Mouse (Mus musculus): ENCODE data around the gene Serpinf1. TPM values are rescaled to one million over a fixed set of nuclear protein-coding genes. Genes with fewer than 3 reads are reported as not detected.

Gene Serpinf1
- polyA plus RNA-seq, 1 experiment from 2014 or later, result 2.5 TPM

- ATAC-seq (no peak), DNase-seq (ENCODE audit: low read depth, low spot score) (no peak)
- POLR2A ChIA-PET, result interaction anchor here (1.0 kb wide), 2 partner anchors 10 to 68 kb away, joined by 3 read pairs; partner anchors contain the start of gene Serpinf2
- CTCF ChIA-PET, result interaction anchor here (1.2 kb wide), 1 partner anchor 18 kb away, joined by 3 read pairs; no protein-coding TSS in a partner anchor
- no peak for TF ChIP-seq CTCF (IDR thresholded peaks at IDR 0.05)
- no peaks in the 10 kb centered on the region for H3K27me3 ChIP-seq
- in situ Hi-C loops (cut with MboI; ENCODE audit: low pct_unique_long_range_greater_than_20kb), result no loop called here
Measured at GRCm38 (mm10) chr11:75429019-75429705, 6.7 kb upstream of the Serpinf1 start.

- in situ Hi-C loops (cut with MboI; ENCODE audit: low pct_unique_long_range_greater_than_20kb), result no loop called here
Measured at GRCm38 (mm10) chr11:75424459-75424858, 2.0 kb upstream of the Serpinf1 start.

GRCm38 (mm10) chr11:75424033-75424432 is 1.5 kb upstream of the Serpinf1 start:
- no peak for TF ChIP-seq CTCF (IDR thresholded peaks at IDR 0.05)
- H3K27me3 ChIP-seq, result no peaks in the 10 kb centered on the region
- in situ Hi-C loops (cut with MboI; ENCODE audit: low pct_unique_long_range_greater_than_20kb), result no loop called here
- no peak for DNase-seq (ENCODE audit: low read depth, low spot score)
- no peak for ATAC-seq
- POLR2A ChIA-PET, result interaction anchor here (1.4 kb wide), 1 partner anchor 12 kb away, joined by 4 read pairs; no protein-coding TSS in a partner anchor
- CTCF ChIA-PET, result no interaction called here

More at GRCm38 (mm10) chr11:75424459-75424858, 2.0 kb upstream of the Serpinf1 start:
- ATAC-seq (no peak), DNase-seq (ENCODE audit: low read depth, low spot score) (no peak)
- TF ChIP-seq CTCF (IDR thresholded peaks at IDR 0.05), result no peak
- ChIA-PET CTCF (no interaction called here), POLR2A (interaction anchor here (1.4 kb wide), 1 partner anchor 11 kb away, joined by 4 read pairs; no protein-coding TSS in a partner anchor)
- H3K27me3 ChIP-seq, result no peaks in the 10 kb centered on the region

GRCm38 (mm10) chr11:75423091-75423490 is 590 bp upstream of the Serpinf1 start:
- TF ChIP-seq CTCF (IDR thresholded peaks at IDR 0.05), result no peak
- DNase-seq (ENCODE audit: low read depth, low spot score) (no peak), ATAC-seq (no peak)
- no peaks in the 10 kb centered on the region for H3K27me3 ChIP-seq
- in situ Hi-C loops (cut with MboI; ENCODE audit: low pct_unique_long_range_greater_than_20kb), result no loop called here
- POLR2A ChIA-PET, result no interaction called here
- CTCF ChIA-PET, result interaction anchor here (1.6 kb wide), 1 partner anchor 11 kb away, joined by 4 read pairs; no protein-coding TSS in a partner anchor

- POLR2A ChIA-PET, result no interaction called here
- no peak for ATAC-seq
Measured at GRCm38 (mm10) chr11:75421375-75422012, 1.0 kb downstream of the Serpinf1 start.

GRCm38 (mm10) chr11:75420810-75421374 is 1.6 kb downstream of the Serpinf1 start:
- ChIA-PET POLR2A (no interaction called here), CTCF (interaction anchor here (1.1 to 1.6 kb wide), 2 partner anchors 11 to 12 kb away, joined by 3 to 4 read pairs; no protein-coding TSS in a partner anchor)
- DNase-seq (ENCODE audit: low read depth, low spot score) (no peak), ATAC-seq (no peak)
- H3K27me3 ChIP-seq, result no peaks in the 10 kb centered on the region
- no peak for TF ChIP-seq CTCF (IDR thresholded peaks at IDR 0.05)
- in situ Hi-C loops (cut with MboI; ENCODE audit: low pct_unique_long_range_greater_than_20kb), result no loop called here

More at GRCm38 (mm10) chr11:75421375-75422012, 1.0 kb downstream of the Serpinf1 start:
- TF ChIP-seq CTCF (IDR thresholded peaks at IDR 0.05), result no peak
- no peak for DNase-seq (ENCODE audit: low read depth, low spot score)
- H3K27me3 ChIP-seq, result no peaks in the 10 kb centered on the region
- CTCF ChIA-PET, result interaction anchor here (0.9 to 1.6 kb wide), 3 partner anchors 9 to 15 kb away, joined by 3 to 4 read pairs (median 4); no protein-coding TSS in a partner anchor
- in situ Hi-C loops (cut with MboI; ENCODE audit: low pct_unique_long_range_greater_than_20kb), result no loop called here

- ChIA-PET CTCF (interaction anchor here (1.1 kb wide), 1 partner anchor 10 kb away, joined by 3 read pairs; no protein-coding TSS in a partner anchor), POLR2A (interaction anchor here (0.7 kb wide), 1 partner anchor 43 kb away, joined by 3 read pairs; no protein-coding TSS in a partner anchor)
- in situ Hi-C loops (cut with MboI; ENCODE audit: low pct_unique_long_range_greater_than_20kb), result no loop called here
- TF ChIP-seq CTCF (IDR thresholded peaks at IDR 0.05), result no peak
- ATAC-seq, result no peak
- no peaks in the 10 kb centered on the region for H3K27me3 ChIP-seq
- DNase-seq (ENCODE audit: low read depth, low spot score), result no peak
Measured at GRCm38 (mm10) chr11:75420037-75420436, 2.5 kb downstream of the Serpinf1 start.

GRCm38 (mm10) chr11:75415994-75416393 is 6.5 kb downstream of the Serpinf1 start:
- H3K27me3 ChIP-seq, result no peaks in the 10 kb centered on the region
- DNase-seq (ENCODE audit: low read depth, low spot score), result no peak
- in situ Hi-C loops (cut with MboI; ENCODE audit: low pct_unique_long_range_greater_than_20kb), result no loop called here
- ChIA-PET CTCF (interaction anchor here (0.8 kb wide), 3 partner anchors 9 to 19 kb away, joined by 3 read pairs; no protein-coding TSS in a partner anchor), POLR2A (no interaction called here)
- ATAC-seq, result no peak
- no peak for TF ChIP-seq CTCF (IDR thresholded peaks at IDR 0.05)

GRCm38 (mm10) chr11:75415096-75415495 is 7.4 kb downstream of the Serpinf1 start:
- H3K27me3 ChIP-seq, result no peaks in the 10 kb centered on the region
- no peak for TF ChIP-seq CTCF (IDR thresholded peaks at IDR 0.05)
- in situ Hi-C loops (cut with MboI; ENCODE audit: low pct_unique_long_range_greater_than_20kb), result no loop called here
- ATAC-seq, result no peak
- CTCF ChIA-PET, result interaction anchor here (0.8 kb wide), 1 partner anchor 20 kb away, joined by 3 read pairs; no protein-coding TSS in a partner anchor
- POLR2A ChIA-PET, result no interaction called here
- no peak for DNase-seq (ENCODE audit: low read depth, low spot score)

- in situ Hi-C loops (cut with MboI; ENCODE audit: low pct_unique_long_range_greater_than_20kb), result no loop called here
- ChIA-PET CTCF (interaction anchor here (0.9 to 1.1 kb wide), 3 partner anchors 9 to 19 kb away, joined by 3 to 4 read pairs (median 3); no protein-coding TSS in a partner anchor), POLR2A (interaction anchor here (0.6 kb wide), 1 partner anchor 227 kb away, joined by 3 read pairs; no protein-coding TSS in a partner anchor)
- no peak for TF ChIP-seq CTCF (IDR thresholded peaks at IDR 0.05)
- ATAC-seq (no peak), DNase-seq (ENCODE audit: low read depth, low spot score) (no peak)
- no peaks in the 10 kb centered on the region for H3K27me3 ChIP-seq
Measured at GRCm38 (mm10) chr11:75410591-75410990, 11.9 kb downstream of the Serpinf1 start.
